Mouse (Mus musculus) bone marrow macrophage, adult 2 months (primary cell): Measurements from ENCODE around the gene Tmem60.

ENCODE experiments used
- CTCF ChIP-seq: IDR thresholded peaks from 2 replicates; pipeline ENCODE4 v1.5.1; 2012; ENCODE audit warnings: low read depth, mild to moderate bottlenecking, low read length, moderate library complexity
- POLR2A ChIP-seq: IDR thresholded peaks from 2 replicates; pipeline ENCODE4 v1.6.1; 2012; ENCODE audit warnings: mild to moderate bottlenecking, low read depth, low read length, borderline replicate concordance

DNA sequence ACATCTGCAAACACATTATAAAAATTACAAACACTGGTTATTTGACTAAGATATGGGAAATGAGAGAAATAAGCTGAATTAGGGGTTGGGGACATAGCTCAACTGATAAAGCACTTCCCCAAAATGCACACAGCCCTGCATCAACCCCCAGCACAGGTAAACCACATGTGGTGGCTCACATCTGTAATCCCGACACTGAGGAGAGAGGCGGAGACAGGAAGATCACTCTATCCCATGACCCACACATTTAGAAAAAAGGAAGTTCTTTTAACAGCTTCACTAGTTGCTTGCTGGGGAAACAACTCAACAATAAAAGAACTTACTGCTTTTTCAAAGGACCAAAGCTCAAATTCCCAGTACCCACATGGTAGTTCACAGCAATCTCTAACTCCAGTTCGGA, 50.6 kb downstream of the Tmem60 start:
- TF ChIP-seq CTCF, result no peak
- TF ChIP-seq POLR2A, result no peak
